Mouse (Mus musculus): Measurements from ENCODE around the gene Ankrd33b. TPM values are rescaled to one million over a fixed set of nuclear protein-coding genes. Genes with fewer than 3 reads are reported as not detected.

Gene Ankrd33b
- total RNA-seq (2014; rRNA removed): 13.1 and 14.4 TPM in 2 replicates
- 9.1 and 14.1 TPM in 2 replicates for polyA plus RNA-seq (2012; rRNA removed)

DNA sequence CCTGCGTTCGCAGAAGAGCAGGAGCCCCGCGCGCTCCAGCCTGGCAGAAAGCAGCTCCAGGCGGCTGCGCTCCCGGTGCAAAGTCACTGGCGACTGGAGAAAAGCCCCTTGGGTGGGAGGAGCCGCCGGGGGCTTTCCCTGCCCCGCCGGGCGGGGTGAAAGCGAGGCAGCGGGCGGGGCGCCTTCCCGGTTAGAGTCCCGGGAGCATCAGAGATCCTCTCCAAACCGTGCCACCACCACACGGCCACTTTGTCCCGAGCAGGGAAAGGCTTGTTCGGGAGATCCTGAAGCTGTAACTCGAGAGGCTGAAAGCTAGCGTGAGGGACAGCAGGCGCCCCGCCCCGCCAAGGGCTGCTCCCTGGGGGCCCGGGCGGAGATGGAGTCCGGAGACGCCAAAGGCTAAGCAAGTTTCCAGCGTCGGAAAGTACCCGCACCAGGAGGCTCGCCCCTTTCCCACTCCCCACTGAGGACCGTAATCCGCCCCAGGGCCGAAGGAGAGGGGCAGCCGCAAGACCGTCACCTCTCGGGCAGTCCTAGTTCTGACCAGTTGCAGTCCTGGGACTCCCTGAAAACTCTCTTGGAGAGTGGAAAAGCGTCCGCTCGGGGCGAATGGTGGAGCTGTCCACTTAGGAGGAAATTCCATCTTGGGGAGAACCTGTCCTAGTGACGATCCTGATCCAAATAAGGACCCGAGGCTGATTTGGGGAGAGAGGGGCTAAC is at the start of gene Ankrd33b:
Ankrd33b (minus strand) TSS at position 246 of the 720 bp plus-strand sequence.
- peaks cover 16% of the 10 kb centered on the region for H3K4me1 ChIP-seq (ENCODE audit: control insufficient read depth, insufficient read depth, low read length)
- DNase-seq (ENCODE audit: extremely low read depth, low read depth, low spot score): peak; percentile 69
- 1% methylated on average over 48 of the region's 49 CpGs for WGBS
- TF ChIP-seq POLR2A (IDR thresholded peaks at IDR 0.05; ENCODE audit: extremely low read depth, insufficient read depth, low read length) (peak; percentile 73; the same call in 1 of the 2 replicates), CTCF (IDR thresholded peaks at IDR 0.05; ENCODE audit: low read depth, low read length) (no peak)
- H3K36me3 ChIP-seq (ENCODE audit: control insufficient read depth, insufficient read depth, low read length): no peaks in the 10 kb centered on the region
- no peaks in the 10 kb centered on the region for H3K27me3 ChIP-seq (ENCODE audit: control insufficient read depth, insufficient read depth, low read length)
- peaks cover 23% of the 10 kb centered on the region; the same call in 1 of the 2 replicates for H3K79me2 ChIP-seq (ENCODE audit: control insufficient read depth, insufficient read depth, low read length)
- H3K27ac ChIP-seq (replicated peaks; ENCODE audit: insufficient read depth, low read depth, low read length): peak within 1 kb of the TSS; percentile 85
- H3K9ac ChIP-seq (ENCODE audit: low read depth, low read length): peak within 1 kb of the TSS; percentile 90
- H3K4me3 ChIP-seq (ENCODE audit: insufficient read depth, low read depth, low read length): peak within 1 kb of the TSS; percentile 85

- no peak overlapping the region for H3K4me3 ChIP-seq (ENCODE audit: insufficient read depth, low read depth, low read length)
- no peaks in the 10 kb centered on the region; the same call in 1 of the 2 replicates for H3K4me1 ChIP-seq (ENCODE audit: control insufficient read depth, insufficient read depth, low read length)
- H3K9ac ChIP-seq (ENCODE audit: low read depth, low read length): no peak overlapping the region
- no peak overlapping the region for H3K27ac ChIP-seq (replicated peaks; ENCODE audit: insufficient read depth, low read depth, low read length)
- no peaks in the 10 kb centered on the region for H3K79me2 ChIP-seq (ENCODE audit: control insufficient read depth, insufficient read depth, low read length)
- H3K27me3 ChIP-seq (ENCODE audit: control insufficient read depth, insufficient read depth, low read length): no peaks in the 10 kb centered on the region
- WGBS: 77% methylated on average over 4 of the region's 4 CpGs
- DNase-seq (ENCODE audit: extremely low read depth, low read depth, low spot score): no peak
- TF ChIP-seq CTCF (IDR thresholded peaks at IDR 0.05; ENCODE audit: low read depth, low read length): no peak
- TF ChIP-seq POLR2A (IDR thresholded peaks at IDR 0.05; ENCODE audit: extremely low read depth, insufficient read depth, low read length): no peak
- H3K36me3 ChIP-seq (ENCODE audit: control insufficient read depth, insufficient read depth, low read length): no peaks in the 10 kb centered on the region
These were observed 47.7 kb upstream of the Ankrd33b start for GRCm38 (mm10) chr15:31415181-31415580.

GRCm38 (mm10) chr15:31414179-31414898 is 46.8 kb upstream of the Ankrd33b start:
- Histone ChIP-seq H3K27ac (replicated peaks; ENCODE audit: insufficient read depth, low read depth, low read length) (no peak overlapping the region), H3K79me2 (ENCODE audit: control insufficient read depth, insufficient read depth, low read length) (no peaks in the 10 kb centered on the region), H3K9ac (ENCODE audit: low read depth, low read length) (no peak overlapping the region), H3K27me3 (ENCODE audit: control insufficient read depth, insufficient read depth, low read length) (no peaks in the 10 kb centered on the region), H3K36me3 (ENCODE audit: control insufficient read depth, insufficient read depth, low read length) (no peaks in the 10 kb centered on the region), H3K4me3 (ENCODE audit: insufficient read depth, low read depth, low read length) (no peak overlapping the region), H3K4me1 (ENCODE audit: control insufficient read depth, insufficient read depth, low read length) (peaks cover 2% of the 10 kb centered on the region)
- no peak for TF ChIP-seq POLR2A (IDR thresholded peaks at IDR 0.05; ENCODE audit: extremely low read depth, insufficient read depth, low read length)
- TF ChIP-seq CTCF (IDR thresholded peaks at IDR 0.05; ENCODE audit: low read depth, low read length): no peak
- no peak for DNase-seq (ENCODE audit: extremely low read depth, low read depth, low spot score)
- 71% methylated on average over 6 of the region's 6 CpGs for WGBS

- Histone ChIP-seq H3K4me1 (ENCODE audit: control insufficient read depth, insufficient read depth, low read length) (peaks cover 4% of the 10 kb centered on the region), H3K27ac (replicated peaks; ENCODE audit: insufficient read depth, low read depth, low read length) (no peak overlapping the region), H3K36me3 (ENCODE audit: control insufficient read depth, insufficient read depth, low read length) (no peaks in the 10 kb centered on the region), H3K27me3 (ENCODE audit: control insufficient read depth, insufficient read depth, low read length) (no peaks in the 10 kb centered on the region), H3K9ac (ENCODE audit: low read depth, low read length) (no peak overlapping the region), H3K4me3 (ENCODE audit: insufficient read depth, low read depth, low read length) (no peak overlapping the region), H3K79me2 (ENCODE audit: control insufficient read depth, insufficient read depth, low read length) (no peaks in the 10 kb centered on the region)
- 92% methylated on average over 6 of the region's 6 CpGs for WGBS
- TF ChIP-seq POLR2A (IDR thresholded peaks at IDR 0.05; ENCODE audit: extremely low read depth, insufficient read depth, low read length) (no peak), CTCF (IDR thresholded peaks at IDR 0.05; ENCODE audit: low read depth, low read length) (no peak)
- no peak for DNase-seq (ENCODE audit: extremely low read depth, low read depth, low spot score)
These were observed 46.1 kb upstream of the Ankrd33b start for GRCm38 (mm10) chr15:31413662-31414061.

DNA sequence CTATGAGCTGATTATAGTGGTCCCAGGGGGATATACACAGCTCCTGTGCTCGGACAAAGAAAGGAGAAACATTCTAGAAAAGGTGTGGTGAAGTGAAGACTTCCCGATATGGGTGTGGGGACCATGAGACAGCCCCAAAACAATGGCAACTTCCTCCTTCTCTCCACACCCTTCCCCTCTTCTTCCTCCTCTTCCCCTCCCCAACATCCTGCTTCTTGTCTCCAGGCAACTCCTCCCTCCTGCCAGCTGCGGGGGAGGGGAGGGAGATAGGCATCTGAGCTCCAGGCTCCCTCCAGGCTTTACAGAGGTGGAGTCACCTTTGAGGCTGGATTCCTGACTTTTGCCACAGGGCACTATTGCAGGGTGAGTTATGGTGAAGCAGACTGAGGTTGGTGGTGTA is 45.4 kb upstream of the Ankrd33b start:
- Histone ChIP-seq H3K27ac (replicated peaks; ENCODE audit: insufficient read depth, low read depth, low read length) (no peak overlapping the region), H3K79me2 (ENCODE audit: control insufficient read depth, insufficient read depth, low read length) (no peaks in the 10 kb centered on the region), H3K27me3 (ENCODE audit: control insufficient read depth, insufficient read depth, low read length) (no peaks in the 10 kb centered on the region), H3K4me1 (ENCODE audit: control insufficient read depth, insufficient read depth, low read length) (peaks cover 8% of the 10 kb centered on the region), H3K4me3 (ENCODE audit: insufficient read depth, low read depth, low read length) (no peak overlapping the region), H3K9ac (ENCODE audit: low read depth, low read length) (no peak overlapping the region), H3K36me3 (ENCODE audit: control insufficient read depth, insufficient read depth, low read length) (no peaks in the 10 kb centered on the region)
- TF ChIP-seq CTCF (IDR thresholded peaks at IDR 0.05; ENCODE audit: low read depth, low read length) (no peak), POLR2A (IDR thresholded peaks at IDR 0.05; ENCODE audit: extremely low read depth, insufficient read depth, low read length) (no peak)
- 60% methylated on average over 3 of the region's 3 CpGs for WGBS
- no peak for DNase-seq (ENCODE audit: extremely low read depth, low read depth, low spot score)
